Mouse (Mus musculus) brain, embryonic 14.5 days (tissue): ENCODE data around the gene Upk1b.

Source experiments
- CTCF ChIP-seq: fragments of 200-500 bp; IDR thresholded peaks from 2 replicates; pipeline ENCODE4 v1.5.1; 2012; ENCODE audit warnings: inconsistent platforms, mild to moderate bottlenecking, moderate library complexity, borderline replicate concordance; ENCODE audit not compliant: insufficient read depth, insufficient read length; ENCODE audit errors: extremely low read depth
- POLR2A ChIP-seq: fragments of 200-500 bp; IDR thresholded peaks from 2 replicates; pipeline ENCODE4 v1.6.1; 2012; ENCODE audit warnings: mild to moderate bottlenecking, inconsistent platforms, borderline replicate concordance; ENCODE audit not compliant: poor library complexity, insufficient read depth, insufficient read length, severe bottlenecking; ENCODE audit errors: extremely low read depth

DNA sequence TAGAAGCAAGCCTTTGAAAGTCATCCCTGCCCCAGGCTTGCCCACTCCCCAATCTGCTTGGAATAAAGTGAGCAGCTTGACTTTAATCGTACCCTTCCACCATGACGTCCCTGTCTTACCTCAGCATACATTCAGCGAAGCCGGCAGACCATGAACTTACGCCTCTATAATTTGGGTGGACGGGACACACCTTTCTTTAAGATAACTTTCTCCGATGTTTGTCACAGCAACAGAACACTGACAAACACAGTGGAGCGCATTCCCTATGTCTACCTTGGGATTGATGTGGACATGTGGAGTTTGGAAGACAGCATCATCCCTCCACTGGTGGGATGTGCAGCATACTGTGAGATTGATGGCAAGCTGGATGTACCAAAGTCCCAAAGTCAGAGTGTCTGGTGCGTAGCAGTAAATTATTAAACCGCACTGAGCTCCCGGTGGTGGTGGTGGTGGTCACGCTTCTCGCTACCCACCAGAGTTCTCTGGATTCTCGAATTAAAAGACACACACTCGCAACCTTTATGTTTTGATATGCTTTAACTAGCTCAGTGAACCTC, 71.5 kb downstream of the Upk1b start:
- TF ChIP-seq CTCF (no peak), POLR2A (no peak)
